Mouse (Mus musculus): ENCODE data around the gene S100a11.

S100a11 gene

GRCm38 (mm10) chr3:93562372-93562771, 42.1 kb downstream of the S100a11 start:
- no peak for DNase-seq (ENCODE audit: low spot score in 2 of 2)

DNA sequence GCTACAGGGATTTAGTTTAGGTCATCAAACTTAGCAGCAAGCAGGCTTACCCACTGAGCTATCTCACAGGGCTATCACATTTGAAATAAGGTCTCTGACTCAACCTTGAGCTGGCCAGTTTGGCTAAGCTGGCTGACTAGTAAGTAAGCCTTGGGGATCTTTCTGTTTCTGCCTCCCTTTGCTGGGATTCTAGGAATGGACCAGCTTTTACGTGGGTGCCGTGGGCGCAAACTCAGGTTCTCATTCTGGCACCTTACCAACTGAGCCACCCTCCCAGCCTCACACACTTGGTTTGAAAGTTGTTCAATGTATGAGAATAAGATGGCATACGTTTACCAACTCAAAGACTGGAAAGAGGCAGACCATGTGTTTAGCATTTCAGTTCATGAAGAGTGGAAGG, 42.9 kb downstream of the S100a11 start:
- DNase-seq (ENCODE audit: low spot score in 2 of 2) = no peak

DNA sequence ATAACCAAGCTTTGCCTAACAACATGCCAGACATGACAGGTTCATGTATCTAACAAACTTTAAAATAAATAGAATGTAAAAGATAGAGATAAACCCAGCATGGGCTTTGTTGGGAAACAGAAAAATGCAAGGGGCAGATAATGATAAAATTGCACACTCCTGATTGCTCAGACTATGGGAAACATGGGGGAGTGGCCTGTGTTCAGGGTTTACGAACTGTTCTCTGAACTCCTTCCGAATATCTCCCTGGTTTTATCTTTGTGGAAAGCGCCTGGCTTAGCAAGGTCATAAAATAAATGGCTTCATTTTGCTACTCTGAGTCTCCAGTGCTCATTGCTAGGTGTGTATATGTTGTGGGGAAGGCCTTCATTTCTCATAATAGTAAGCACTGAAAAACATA, 46.6 kb downstream of the S100a11 start:
- no peak for DNase-seq (ENCODE audit: low spot score in 2 of 2)

DNA sequence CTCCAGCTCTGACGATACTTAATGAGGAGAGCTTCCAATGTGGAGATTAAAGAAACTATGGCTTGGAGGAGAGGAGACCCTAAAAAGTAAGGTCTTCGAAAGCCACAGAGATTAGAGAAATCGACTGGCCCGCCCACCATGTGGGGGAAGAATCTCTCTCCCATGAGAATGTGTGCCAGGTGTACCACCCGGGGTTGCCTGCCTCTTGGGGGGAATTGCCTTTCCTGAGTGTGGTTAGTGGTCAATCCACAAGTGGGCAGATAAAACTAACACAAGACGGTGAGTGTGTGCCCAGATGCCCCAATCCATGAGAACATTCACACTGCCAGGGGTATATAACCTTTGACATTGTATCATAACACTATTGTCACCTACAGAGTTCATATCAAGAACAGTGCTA, 47.4 kb downstream of the S100a11 start:
- no peak for DNase-seq (ENCODE audit: low spot score in 2 of 2)

DNA sequence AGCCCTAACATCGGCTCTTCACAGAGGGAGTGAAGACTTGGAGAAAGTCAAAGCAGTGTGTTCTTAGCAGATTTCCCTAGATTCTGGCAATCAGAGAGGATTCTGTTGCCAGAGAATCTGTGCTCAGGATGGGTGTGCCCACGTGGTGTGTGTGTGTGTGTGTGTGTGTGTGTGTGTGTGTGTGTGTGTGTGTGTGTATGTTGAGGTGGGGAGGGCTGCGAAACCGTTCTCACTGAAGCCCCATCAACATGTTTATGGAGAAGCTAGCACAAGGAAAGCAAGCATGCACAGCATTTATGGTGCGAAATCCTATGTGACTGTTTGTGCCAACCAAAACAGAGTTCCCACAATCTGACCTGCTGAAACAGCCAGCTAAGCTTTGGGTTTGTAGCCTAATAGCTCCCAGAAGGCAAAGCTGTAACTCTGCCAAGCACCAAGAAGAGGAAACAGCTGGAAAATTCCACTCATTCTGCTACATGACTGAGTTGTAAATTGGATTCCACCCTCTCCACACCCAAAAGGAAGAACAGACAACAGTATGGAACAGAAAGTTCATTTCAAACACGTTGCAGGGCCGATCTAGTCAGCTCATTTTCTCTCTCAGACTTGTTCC, 48.2 kb downstream of the S100a11 start:
- DNase-seq (ENCODE audit: low spot score in 2 of 2) = no peak

DNA sequence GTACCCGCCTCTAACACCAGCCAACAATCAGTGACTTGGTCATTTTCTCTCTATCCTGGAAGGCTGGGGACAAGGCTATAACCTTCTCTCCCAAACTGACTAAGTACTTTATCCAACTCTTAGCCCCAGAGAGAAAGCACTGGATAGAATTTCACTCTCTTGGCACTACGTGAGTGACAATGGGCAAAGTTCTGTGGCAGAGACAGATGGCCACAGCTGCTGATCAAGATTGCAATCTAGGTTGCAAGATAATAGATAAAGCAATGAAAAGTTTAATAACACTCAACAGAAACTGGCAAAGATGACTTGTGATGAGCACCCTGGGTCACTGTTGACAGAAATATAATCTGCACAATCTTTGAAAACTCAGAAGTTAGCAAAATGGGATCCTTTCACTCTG, 48.8 kb downstream of the S100a11 start:
- no peak for DNase-seq (ENCODE audit: low spot score in 2 of 2)

DNA sequence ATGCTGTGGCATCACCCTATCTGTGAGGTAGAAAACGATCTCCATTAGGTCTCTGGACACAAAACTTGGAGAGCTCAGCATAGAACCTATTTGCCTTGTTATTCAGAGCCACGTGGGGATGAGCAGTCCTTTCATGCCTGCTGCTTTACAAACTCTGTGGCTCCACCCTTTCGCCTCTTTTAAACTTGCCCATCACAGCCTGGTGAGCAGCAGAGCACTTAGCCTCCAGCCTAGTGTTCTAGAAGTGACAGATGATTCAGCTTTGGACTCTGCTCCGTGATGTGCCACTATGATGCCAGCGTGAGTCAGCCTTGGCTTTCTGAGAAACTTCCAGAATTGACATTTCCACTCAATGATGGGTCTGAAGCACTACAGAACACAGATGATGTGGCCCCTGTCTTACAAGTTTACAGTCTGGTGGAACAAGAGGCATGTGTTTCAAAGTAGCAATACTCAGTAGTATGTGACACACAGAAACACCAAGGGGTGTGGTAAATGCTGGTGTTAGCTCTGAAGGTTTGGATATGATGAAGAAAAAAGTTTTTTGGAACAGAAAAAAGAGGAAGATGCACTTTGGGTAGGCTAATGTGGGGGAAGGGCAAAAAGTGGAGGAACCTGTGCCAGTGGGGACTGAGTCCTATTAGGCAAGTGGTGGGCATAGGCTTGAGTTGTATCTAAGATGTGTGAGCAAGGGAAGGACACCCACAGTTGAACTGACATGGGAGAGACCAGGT, 51.9 kb downstream of the S100a11 start:
- DNase-seq (ENCODE audit: low spot score in 2 of 2) = no peak
